Mouse (Mus musculus) forebrain, embryonic 10.5 days (tissue): ENCODE measurements around the gene Morn3. TPM values are rescaled to one million over a fixed set of nuclear protein-coding genes. Genes with fewer than 3 reads are reported as not detected.

Experiments used
- DNase-seq: peaks from one replicate; pipeline ENCODE4 v3.0.0-alpha.2; 2017; ENCODE audit warnings: low spot score; ENCODE audit errors: extremely low spot score
- H3K27ac ChIP-seq: fragments of 300-500 bp; sonication (generic); 2 replicates; pipeline ENCODE4 v1.5.1; 2016; ENCODE audit warnings: mild to moderate bottlenecking
- H3K27me3 ChIP-seq: fragments of 300-500 bp; sonication (generic); 2 replicates; pipeline ENCODE4 v1.6.1; 2016; ENCODE audit warnings: mild to moderate bottlenecking; ENCODE audit not compliant: poor library complexity, severe bottlenecking
- H3K36me3 ChIP-seq: fragments of 300-500 bp; sonication (generic); replicated peaks from 2 replicates; pipeline ENCODE4 v1.6.1; 2016; ENCODE audit warnings: mild to moderate bottlenecking, moderate library complexity
- H3K4me1 ChIP-seq: fragments of 300-500 bp; sonication (generic); 2 replicates; pipeline ENCODE4 v1.6.1; 2016
- H3K4me3 ChIP-seq: fragments of 300-500 bp; sonication (generic); 2 replicates; pipeline ENCODE4 v1.5.1; 2016; ENCODE audit warnings: mild to moderate bottlenecking, moderate library complexity
- H3K9me3 ChIP-seq: fragments of 300-500 bp; sonication (generic); 2 replicates; pipeline ENCODE4 v1.6.1; 2016; ENCODE audit warnings: mild to moderate bottlenecking, moderate library complexity
- WGBS: fragments of 180-500 bp; shearing (Covaris S2); methylation state at CpG from one replicate; pipeline ENCODE4 v1.1.7; 2016; 5-methylcytosine and 5-hydroxymethylcytosine counted together
- polyA plus RNA-seq: library from polyadenylated mRNA; unstranded; fragments of >200 nt; fragmentation: Nextera tagmentation; extraction: Ambion mirVana; gene quantifications from 2 replicates; pipeline ENCODE4 v1.2.1, GENCODE M21; 2016

Morn3 gene
- polyA plus RNA-seq: 0.26 and 0.33 TPM in 2 replicates

GRCm38 (mm10) chr5:123046916-123047315 is at the start of gene Morn3:
TSS of gene Morn3 (minus strand) at chr5:123047016.
- 85% methylated on average over 3 of the region's 3 CpGs for WGBS
- Histone ChIP-seq H3K4me3 (no peak within 1 kb of the TSS), H3K27ac (no peak within 1 kb of the TSS), H3K9me3 (no peaks in the 10 kb centered on the region), H3K36me3 (no peaks in the 10 kb centered on the region), H3K27me3 (no peaks in the 10 kb centered on the region), H3K4me1 (peaks cover 21% of the 10 kb centered on the region)
- no peak for DNase-seq

GRCm38 (mm10) chr5:123096299-123096698 is 49.5 kb upstream of the Morn3 start:
- Histone ChIP-seq H3K27ac (no peak overlapping the region), H3K36me3 (0 out of 2 replicates have a peak, but pooled peaks cover 6% of the 10 kb centered on the region), H3K9me3 (no peaks in the 10 kb centered on the region), H3K4me1 (peaks cover 12% of the 10 kb centered on the region), H3K4me3 (no peak overlapping the region), H3K27me3 (no peaks in the 10 kb centered on the region)
- no peak for DNase-seq
- WGBS: 93% methylated on average over 8 of the region's 8 CpGs

DNA sequence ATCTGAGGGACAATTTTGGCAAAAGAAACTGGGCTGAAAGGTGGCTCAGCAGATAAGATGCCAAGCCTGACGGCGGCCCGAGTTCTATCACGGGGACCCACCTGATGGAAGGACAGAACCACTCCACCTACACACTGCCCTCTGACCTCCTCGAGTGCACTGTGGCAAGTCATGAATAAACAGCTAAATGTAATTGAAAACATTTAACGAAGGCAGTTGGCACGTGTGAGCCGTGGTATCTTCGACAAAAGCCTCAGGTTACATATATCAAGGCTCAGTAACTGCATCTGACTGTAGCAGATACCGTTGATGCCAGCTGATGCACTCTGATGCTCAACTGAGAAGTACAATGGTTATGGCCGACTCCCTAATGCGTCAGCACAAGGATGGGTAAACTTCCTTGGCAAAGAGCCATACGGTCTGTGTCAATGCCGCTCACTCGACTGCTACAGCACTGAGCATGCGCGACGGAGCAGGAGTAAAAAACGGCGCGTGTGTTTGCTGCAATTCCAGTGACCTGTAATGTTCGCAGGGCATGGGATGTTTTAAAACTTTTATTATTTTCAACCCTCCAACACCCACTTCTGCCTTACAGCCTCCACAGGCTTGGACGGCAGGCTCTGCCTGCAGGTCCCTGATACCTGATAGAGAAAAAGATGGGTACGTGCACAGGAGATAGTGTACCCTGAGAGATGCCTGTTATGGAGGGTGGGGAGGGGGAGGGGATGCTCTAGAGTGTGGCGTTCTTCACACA is 47.6 kb upstream of the Morn3 start:
- Histone ChIP-seq H3K4me3 (no peak overlapping the region), H3K9me3 (no peaks in the 10 kb centered on the region), H3K27ac (no peak overlapping the region), H3K36me3 (0 out of 2 replicates have a peak, but pooled peaks cover 6% of the 10 kb centered on the region), H3K27me3 (no peaks in the 10 kb centered on the region), H3K4me1 (peaks cover 19% of the 10 kb centered on the region)
- no peak for DNase-seq
- 90% methylated on average over 25 of the region's 25 CpGs for WGBS

DNA sequence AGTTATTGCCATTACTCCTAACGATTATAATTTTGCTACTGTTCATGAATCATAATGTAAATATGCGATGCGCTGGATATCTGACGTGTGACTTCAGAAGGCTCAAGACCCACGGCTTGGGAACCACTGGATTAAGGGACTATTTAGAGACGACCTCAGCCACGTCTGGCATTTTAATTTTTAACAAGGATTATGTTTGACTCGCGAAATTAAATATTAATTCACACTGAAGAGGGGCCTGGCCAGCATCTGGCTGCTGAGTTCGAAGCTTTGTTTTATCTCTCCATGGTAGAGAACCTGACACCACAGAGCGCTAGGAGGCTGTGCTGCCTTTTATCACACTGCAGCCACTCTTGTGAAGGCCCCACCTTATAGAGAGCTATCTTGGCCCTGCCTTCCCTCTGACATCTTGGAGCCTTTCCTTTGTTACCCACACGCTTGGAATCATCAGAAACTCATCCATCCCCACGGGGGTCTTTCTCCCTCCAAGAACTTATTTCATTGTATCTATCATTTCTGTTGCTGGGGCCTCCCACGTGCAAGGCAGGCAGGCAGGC is 46.3 kb upstream of the Morn3 start:
- Histone ChIP-seq H3K4me3 (no peak overlapping the region), H3K9me3 (no peaks in the 10 kb centered on the region), H3K36me3 (no peaks in the 10 kb centered on the region), H3K27ac (0 out of 2 replicates have a peak overlapping the region, but pooled peaks have one; percentile 1), H3K4me1 (peaks cover 19% of the 10 kb centered on the region), H3K27me3 (no peaks in the 10 kb centered on the region)
- no peak for DNase-seq
- 88% methylated on average over 14 of the region's 14 CpGs for WGBS

- no peaks in the 10 kb centered on the region for H3K27me3 ChIP-seq
- H3K27ac ChIP-seq: no peak overlapping the region
- H3K4me3 ChIP-seq: no peak overlapping the region
- no peaks in the 10 kb centered on the region for H3K36me3 ChIP-seq
- H3K4me1 ChIP-seq: peaks cover 19% of the 10 kb centered on the region
- no peak for DNase-seq
- no peaks in the 10 kb centered on the region for H3K9me3 ChIP-seq
- WGBS: 90% methylated on average over 10 of the region's 10 CpGs
Measured at GRCm38 (mm10) chr5:123090560-123091306, 43.9 kb upstream of the Morn3 start.

DNA sequence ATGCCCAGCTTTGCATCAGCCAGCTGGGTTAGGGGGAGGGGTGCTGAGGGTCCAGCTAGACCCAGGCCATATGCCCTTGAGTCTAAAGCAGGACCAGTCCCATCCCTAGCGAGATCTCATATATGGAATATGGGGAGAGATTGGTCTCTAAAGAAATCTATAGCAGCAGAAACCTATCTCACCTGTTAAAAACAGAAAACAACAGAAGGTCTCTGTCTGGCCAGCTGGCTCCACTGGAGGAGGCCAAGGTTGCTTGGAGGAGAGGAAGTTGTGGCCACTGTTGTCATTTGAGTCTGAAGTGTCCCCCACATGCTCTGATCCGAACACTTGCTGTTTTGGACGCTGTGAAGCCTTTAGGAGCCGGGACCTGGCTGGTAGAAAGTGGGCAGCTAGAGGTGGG is 42.0 kb upstream of the Morn3 start:
- WGBS: 91% methylated on average over 4 of the region's 4 CpGs
- H3K36me3 ChIP-seq: no peaks in the 10 kb centered on the region

DNA sequence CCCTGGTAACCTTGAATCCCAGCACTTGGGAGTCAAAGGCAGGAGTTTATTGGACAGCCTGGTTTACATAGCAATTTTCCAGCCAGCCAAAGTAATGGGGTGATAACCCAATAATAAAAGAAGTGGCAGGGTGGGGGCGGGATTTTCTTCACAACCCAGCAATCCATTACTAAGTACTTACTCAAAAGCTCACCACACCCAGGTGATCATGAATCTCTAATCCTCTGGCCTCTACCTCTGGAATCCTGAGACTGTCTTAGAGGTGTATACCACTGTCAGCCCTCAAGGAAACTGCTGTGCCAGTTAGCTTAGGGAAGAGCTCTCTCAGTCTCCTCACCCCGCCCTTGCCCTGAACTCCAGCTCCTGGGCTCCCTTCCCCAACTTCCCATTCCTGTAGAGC is 39.7 kb upstream of the Morn3 start:
- H3K36me3 ChIP-seq: no peaks in the 10 kb centered on the region
- DNase-seq: no peak
- WGBS: 89% methylated on average over 2 of the region's 2 CpGs
- H3K27ac ChIP-seq: no peak overlapping the region
- no peaks in the 10 kb centered on the region for H3K9me3 ChIP-seq
- no peak overlapping the region for H3K4me3 ChIP-seq
- no peaks in the 10 kb centered on the region for H3K27me3 ChIP-seq
- peaks cover 7% of the 10 kb centered on the region; the same call in 1 of the 2 replicates for H3K4me1 ChIP-seq

More for the DNA sequence above, 42.0 kb upstream of the Morn3 start:
- H3K4me1 ChIP-seq: peaks cover 11% of the 10 kb centered on the region; the same call in 1 of the 2 replicates
- H3K27ac ChIP-seq: no peak overlapping the region
- no peak for DNase-seq
- H3K4me3 ChIP-seq: no peak overlapping the region
- no peaks in the 10 kb centered on the region for H3K27me3 ChIP-seq
- H3K9me3 ChIP-seq: no peaks in the 10 kb centered on the region

- Histone ChIP-seq H3K27ac (no peak overlapping the region), H3K9me3 (peaks cover 3% of the 10 kb centered on the region; the same call in 1 of the 2 replicates), H3K36me3 (no peaks in the 10 kb centered on the region), H3K27me3 (no peaks in the 10 kb centered on the region), H3K4me3 (no peak overlapping the region), H3K4me1 (no peaks in the 10 kb centered on the region)
- 89% methylated on average over 13 of the region's 13 CpGs for WGBS
- no peak for DNase-seq
Measured at GRCm38 (mm10) chr5:123083340-123084050, 36.7 kb upstream of the Morn3 start.

DNA sequence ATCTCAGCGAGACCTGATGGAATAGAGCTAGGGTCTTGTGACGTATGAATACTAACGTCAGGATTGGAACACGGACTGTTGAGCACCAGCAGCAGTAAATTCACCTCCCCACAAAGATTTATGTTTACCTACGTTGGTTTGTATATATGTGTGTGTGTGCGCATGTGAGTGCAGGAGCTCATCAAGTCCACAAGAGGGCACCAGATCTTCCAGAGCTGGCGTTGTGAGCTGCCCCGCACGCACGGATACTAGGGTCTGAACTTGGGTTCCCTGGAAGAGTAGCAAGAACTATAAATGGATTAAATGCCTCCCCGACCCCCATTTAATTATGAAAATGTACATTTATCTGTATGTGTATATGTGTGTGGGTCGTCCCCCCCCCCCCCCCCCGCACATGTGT is 33.7 kb upstream of the Morn3 start:
- Histone ChIP-seq H3K9me3 (peaks cover 3% of the 10 kb centered on the region; the same call in 1 of the 2 replicates), H3K27me3 (peaks cover 10% of the 10 kb centered on the region), H3K4me1 (peaks cover 23% of the 10 kb centered on the region), H3K4me3 (no peak overlapping the region), H3K27ac (no peak overlapping the region), H3K36me3 (no peaks in the 10 kb centered on the region)
- DNase-seq: no peak
- whole genome bisulfite sequencing: 94% methylated on average over 13 of the region's 13 CpGs

- 83% methylated on average over 8 of the region's 8 CpGs for WGBS
- DNase-seq: no peak
- H3K4me3 ChIP-seq: no peak overlapping the region
Measured at GRCm38 (mm10) chr5:123080041-123080440, 33.2 kb upstream of the Morn3 start.

GRCm38 (mm10) chr5:123079568-123079967 is 32.8 kb upstream of the Morn3 start:
- peaks cover 3% of the 10 kb centered on the region; the same call in 1 of the 2 replicates for H3K9me3 ChIP-seq
- no peaks in the 10 kb centered on the region for H3K36me3 ChIP-seq
- 100% methylated on average over 1 of the region's 1 CpGs for WGBS
- no peak for DNase-seq
- no peak overlapping the region for H3K4me3 ChIP-seq
- peaks cover 10% of the 10 kb centered on the region for H3K27me3 ChIP-seq
- H3K27ac ChIP-seq: 0 out of 2 replicates have a peak overlapping the region, but pooled peaks have one; percentile 3
- H3K4me1 ChIP-seq: peaks cover 29% of the 10 kb centered on the region

More at GRCm38 (mm10) chr5:123080041-123080440, 33.2 kb upstream of the Morn3 start:
- H3K27ac ChIP-seq: 0 out of 2 replicates have a peak overlapping the region, but pooled peaks have one; percentile 3
- H3K27me3 ChIP-seq: peaks cover 10% of the 10 kb centered on the region
- peaks cover 27% of the 10 kb centered on the region for H3K4me1 ChIP-seq
- peaks cover 3% of the 10 kb centered on the region; the same call in 1 of the 2 replicates for H3K9me3 ChIP-seq
- no peaks in the 10 kb centered on the region for H3K36me3 ChIP-seq
